Mouse (Mus musculus): Measurements from ENCODE around the gene Polr2c. TPM values are rescaled to one million over a fixed set of nuclear protein-coding genes. Genes with fewer than 3 reads are reported as not detected.
"Not testable (repeated sequence)": the region's sequence is repeated elsewhere in the genome, so short reads cannot be mapped to it uniquely, and the experiment has no call there.

The Polr2c gene
- polyA plus RNA-seq, 1 experiment from 2014 or later: 129 TPM

DNA sequence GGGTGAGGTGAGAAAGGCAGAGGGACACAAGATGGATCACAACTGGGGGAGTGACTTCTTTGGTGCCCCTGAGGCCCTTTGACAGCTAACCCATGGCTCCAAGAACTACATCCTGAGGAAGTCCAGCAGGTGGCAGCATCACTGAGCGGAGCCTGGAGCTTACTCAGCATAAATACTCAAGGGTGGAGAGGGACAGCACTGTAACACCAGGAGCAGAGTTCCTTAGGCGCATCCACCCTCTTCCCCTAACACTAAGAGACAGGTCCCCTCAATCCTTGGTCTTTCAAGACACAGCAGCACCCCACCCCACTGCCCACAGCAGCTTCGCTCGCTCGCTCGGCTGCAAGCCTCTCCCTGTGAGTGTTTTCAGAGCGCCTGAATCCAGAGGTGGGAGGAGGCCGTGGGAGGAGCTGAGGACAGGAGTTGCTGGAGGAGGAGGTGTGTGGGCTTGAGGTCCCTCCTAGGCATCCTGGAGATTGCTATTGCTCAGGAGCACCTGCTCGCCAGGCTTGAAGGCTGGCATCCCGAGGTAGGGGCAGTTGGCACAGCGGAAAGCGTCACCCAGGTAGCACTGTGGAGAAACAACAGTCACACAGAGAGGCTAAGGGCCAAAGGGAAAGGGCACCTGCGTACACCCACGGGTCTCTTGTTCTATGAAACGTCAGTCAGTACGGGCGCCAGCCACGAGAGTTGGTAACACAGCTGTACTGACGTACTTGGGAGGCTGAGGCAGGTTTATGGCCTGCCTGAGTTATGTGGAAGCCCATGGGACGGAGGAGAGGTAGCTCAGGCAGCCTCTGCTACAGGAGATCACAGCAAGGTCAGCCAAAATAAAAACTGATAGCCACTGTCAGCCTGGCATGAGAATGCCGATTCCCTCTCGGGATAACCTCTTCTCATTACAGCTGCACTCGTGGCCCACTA is 34.4 kb upstream of the Polr2c start:
- DNase-seq (ENCODE audit: low spot score) (peak; percentile 91), ATAC-seq (replicated peaks; ENCODE audit: low FRiP score, low read depth) (peak; percentile 70)
- Histone ChIP-seq H3K27me3 (ENCODE audit: insufficient read depth, low read length) (no peaks in the 10 kb centered on the region), H3K9ac (ENCODE audit: low read depth, low read length) (no peak overlapping the region), H3K4me3 (replicated peaks; ENCODE audit: low read depth, low read length) (no peak overlapping the region), H3K4me1 (replicated peaks; ENCODE audit: insufficient read depth, low read length) (no peaks in the 10 kb centered on the region), H3K36me3 (ENCODE audit: insufficient read depth, low read length) (peaks cover 26% of the 10 kb centered on the region; the same call in 1 of the 2 replicates), H3K27ac (no peak overlapping the region), H3K9me3 (replicated peaks; ENCODE audit: low read length) (no peaks in the 10 kb centered on the region), H3K4me2 (ENCODE audit: low read length) (peak overlapping the region; percentile 18; the same call in 1 of the 2 replicates)
- TF ChIP-seq CTCF (IDR thresholded peaks at IDR 0.05; ENCODE audit: low read depth): peak; percentile 86
- 51% methylated on average over 23 of the region's 23 CpGs for WGBS

DNA sequence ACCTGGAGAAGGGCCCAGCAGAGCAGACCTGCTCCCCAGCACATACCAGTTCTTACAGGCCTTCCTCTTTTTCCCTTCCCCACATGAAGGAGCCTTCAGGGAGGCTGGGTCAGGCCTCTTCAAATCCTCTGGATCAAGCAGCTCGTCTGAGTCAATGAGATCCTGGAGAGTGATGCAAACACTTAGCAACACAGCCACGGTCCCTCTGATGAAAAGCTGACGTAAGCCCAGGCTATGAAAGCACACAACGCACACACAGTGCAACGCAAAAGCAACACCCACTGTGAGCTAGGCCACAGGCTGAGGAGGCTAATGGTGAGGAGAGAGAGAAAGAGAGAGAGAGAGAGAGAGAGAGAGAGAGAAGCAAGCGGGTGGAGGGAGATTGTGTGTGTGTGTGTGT is 32.1 kb upstream of the Polr2c start:
- Histone ChIP-seq H3K9ac (ENCODE audit: low read depth, low read length) (no peak overlapping the region), H3K9me3 (replicated peaks; ENCODE audit: low read length) (no peaks in the 10 kb centered on the region), H3K4me1 (replicated peaks; ENCODE audit: insufficient read depth, low read length) (no peaks in the 10 kb centered on the region), H3K27ac (no peak overlapping the region), H3K27me3 (ENCODE audit: insufficient read depth, low read length) (no peaks in the 10 kb centered on the region), H3K36me3 (ENCODE audit: insufficient read depth, low read length) (peaks cover 30% of the 10 kb centered on the region; the same call in 1 of the 2 replicates), H3K4me2 (ENCODE audit: low read length) (no peak overlapping the region), H3K4me3 (replicated peaks; ENCODE audit: low read depth, low read length) (no peak overlapping the region)
- TF ChIP-seq CTCF (IDR thresholded peaks at IDR 0.05; ENCODE audit: low read depth): no peak
- no peak for DNase-seq (ENCODE audit: low spot score)
- ATAC-seq (replicated peaks; ENCODE audit: low FRiP score, low read depth): no peak
- WGBS: 92% methylated on average over 6 of the region's 6 CpGs

DNA sequence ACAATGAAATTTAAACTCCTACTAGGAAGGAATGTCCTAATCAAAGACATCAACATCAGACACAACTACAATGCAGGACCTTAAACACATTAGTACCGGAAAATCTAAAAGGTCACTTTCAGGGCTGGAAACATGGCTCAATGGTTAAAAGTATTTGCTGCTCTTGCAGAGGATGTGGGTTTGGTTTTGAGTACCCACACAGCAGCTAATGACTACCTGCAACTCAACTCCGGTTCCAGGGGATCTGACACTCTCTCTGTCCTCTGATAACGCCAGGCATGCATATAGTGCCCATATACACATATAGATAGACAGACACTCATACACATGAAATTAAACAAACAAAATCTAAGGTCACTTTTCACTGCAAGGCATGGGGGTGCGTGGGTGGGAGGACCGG is 31.0 kb upstream of the Polr2c start:
- ATAC-seq (replicated peaks; ENCODE audit: low FRiP score, low read depth) (no peak), DNase-seq (ENCODE audit: low spot score) (no peak)
- H3K9ac ChIP-seq (ENCODE audit: low read depth, low read length): no peak overlapping the region
- TF ChIP-seq CTCF (IDR thresholded peaks at IDR 0.05; ENCODE audit: low read depth): no peak
- H3K36me3 ChIP-seq (ENCODE audit: insufficient read depth, low read length): peaks cover 31% of the 10 kb centered on the region; the same call in 1 of the 2 replicates
- no peak overlapping the region for H3K4me2 ChIP-seq (ENCODE audit: low read length)
- 90% methylated on average over 5 of the region's 5 CpGs for WGBS
- no peak overlapping the region for H3K4me3 ChIP-seq (replicated peaks; ENCODE audit: low read depth, low read length)
- H3K27ac ChIP-seq: no peak overlapping the region
- no peaks in the 10 kb centered on the region for H3K27me3 ChIP-seq (ENCODE audit: insufficient read depth, low read length)
- no peaks in the 10 kb centered on the region for H3K9me3 ChIP-seq (replicated peaks; ENCODE audit: low read length)
- H3K4me1 ChIP-seq (replicated peaks; ENCODE audit: insufficient read depth, low read length): no peaks in the 10 kb centered on the region

DNA sequence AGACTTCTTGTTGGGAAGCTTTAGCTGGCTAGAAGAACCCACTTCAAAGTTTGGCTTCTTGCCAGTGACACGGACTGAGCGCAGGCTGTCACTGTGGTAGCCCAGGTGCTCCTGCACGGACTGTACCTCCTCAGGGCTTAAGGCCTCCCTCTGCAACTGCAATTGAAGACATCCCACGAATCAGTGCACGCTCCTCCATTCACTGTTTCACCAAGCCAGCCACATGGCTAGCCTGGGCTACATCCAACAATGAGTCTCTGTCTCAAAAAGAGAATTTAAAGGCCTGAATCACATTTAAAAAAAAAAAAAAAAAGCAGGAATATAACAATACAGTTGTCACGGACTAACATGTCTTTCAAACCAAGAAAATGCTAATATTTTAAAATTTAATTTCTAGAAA is 29.0 kb upstream of the Polr2c start:
- Histone ChIP-seq H3K4me2 (ENCODE audit: low read length) (no peak overlapping the region), H3K9me3 (replicated peaks; ENCODE audit: low read length) (no peaks in the 10 kb centered on the region), H3K4me1 (replicated peaks; ENCODE audit: insufficient read depth, low read length) (no peaks in the 10 kb centered on the region), H3K36me3 (ENCODE audit: insufficient read depth, low read length) (peaks cover 41% of the 10 kb centered on the region; the same call in 1 of the 2 replicates), H3K4me3 (replicated peaks; ENCODE audit: low read depth, low read length) (no peak overlapping the region), H3K9ac (ENCODE audit: low read depth, low read length) (no peak overlapping the region), H3K27me3 (ENCODE audit: insufficient read depth, low read length) (no peaks in the 10 kb centered on the region), H3K27ac (no peak overlapping the region)
- DNase-seq (ENCODE audit: low spot score) (no peak), ATAC-seq (replicated peaks; ENCODE audit: low FRiP score, low read depth) (no peak)
- no peak for TF ChIP-seq CTCF (IDR thresholded peaks at IDR 0.05; ENCODE audit: low read depth)
- 90% methylated on average over 6 of the region's 6 CpGs for WGBS

DNA sequence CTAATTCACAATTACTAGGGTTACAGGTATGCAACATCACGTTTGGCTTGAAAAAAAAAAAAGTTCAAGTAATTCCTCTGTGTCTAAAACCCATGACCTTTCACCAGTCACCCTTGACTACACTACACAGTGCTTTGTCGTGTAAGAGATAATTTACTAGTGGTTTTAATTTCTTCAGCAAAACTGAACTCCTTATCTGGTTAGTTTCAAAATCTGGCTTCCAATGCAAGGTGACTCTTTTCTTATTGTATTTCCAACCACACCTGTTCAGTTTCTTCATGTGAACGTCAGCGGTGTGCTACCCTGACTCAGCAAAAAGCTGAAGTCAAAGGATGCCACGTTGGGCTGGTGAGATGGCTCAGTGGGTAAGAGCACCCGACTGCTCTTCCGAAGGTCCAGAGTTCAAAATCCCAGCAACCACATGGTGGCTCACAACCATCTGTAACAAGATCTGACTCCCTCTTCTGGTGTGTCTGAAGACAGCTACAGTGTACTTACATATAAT is 23.3 kb upstream of the Polr2c start:
- not testable (repeated sequence) for H3K9me3 ChIP-seq (replicated peaks; ENCODE audit: low read length); H3K9ac ChIP-seq (ENCODE audit: low read depth, low read length); H3K27ac ChIP-seq; H3K4me3 ChIP-seq (replicated peaks; ENCODE audit: low read depth, low read length); H3K27me3 ChIP-seq (ENCODE audit: insufficient read depth, low read length); H3K4me1 ChIP-seq (replicated peaks; ENCODE audit: insufficient read depth, low read length); DNase-seq (ENCODE audit: low spot score); H3K4me2 ChIP-seq (ENCODE audit: low read length)
- H3K36me3 ChIP-seq (ENCODE audit: insufficient read depth, low read length): peaks cover 10% of the 10 kb centered on the region; the same call in 1 of the 2 replicates
- ATAC-seq (replicated peaks; ENCODE audit: low FRiP score, low read depth): 0 out of 2 replicates have a peak, but pooled peaks have one; percentile 23
- 45% methylated on average over 7 of the region's 7 CpGs for WGBS

DNA sequence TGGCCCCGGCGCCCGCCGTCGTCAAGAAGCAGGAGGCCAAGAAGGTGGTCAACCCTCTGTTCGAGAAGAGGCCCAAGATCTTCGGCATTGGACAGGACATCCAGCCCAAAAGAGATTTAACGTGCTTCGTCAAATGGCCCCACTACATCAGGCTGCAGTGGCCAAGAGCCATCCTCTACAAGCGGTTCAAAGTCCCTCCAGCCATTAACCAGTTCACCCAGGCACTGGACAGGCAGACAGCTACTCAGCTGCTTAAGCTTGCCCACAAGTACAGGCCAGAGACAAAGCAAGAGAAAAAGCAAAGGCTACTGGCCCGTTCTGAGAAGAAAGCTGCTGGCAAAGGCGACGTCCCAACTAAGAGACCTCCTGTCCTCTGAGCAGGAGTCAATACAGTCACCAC is 21.5 kb upstream of the Polr2c start:
- not testable (repeated sequence) for DNase-seq (ENCODE audit: low spot score); H3K27ac ChIP-seq; H3K4me2 ChIP-seq (ENCODE audit: low read length); H3K4me3 ChIP-seq (replicated peaks; ENCODE audit: low read depth, low read length); H3K4me1 ChIP-seq (replicated peaks; ENCODE audit: insufficient read depth, low read length); ATAC-seq (replicated peaks; ENCODE audit: low FRiP score, low read depth); H3K27me3 ChIP-seq (ENCODE audit: insufficient read depth, low read length); H3K9me3 ChIP-seq (replicated peaks; ENCODE audit: low read length); H3K9ac ChIP-seq (ENCODE audit: low read depth, low read length)
- WGBS: 90% methylated on average over 13 of the region's 13 CpGs
- H3K36me3 ChIP-seq (ENCODE audit: insufficient read depth, low read length): peaks cover 10% of the 10 kb centered on the region; the same call in 1 of the 2 replicates

All from kidney, postnatal 0 days (tissue).